Mouse (Mus musculus) CD4-positive, CD25-positive, alpha-beta regulatory T cell, adult 2 months (primary cell): ENCODE measurements around the gene Zkscan6.

Source experiments
- DNase-seq: peaks from one replicate; pipeline ENCODE4 v3.0.0-alpha.2; 2012; ENCODE audit warnings: low read depth, low spot score

Zkscan6 gene

GRCm38 (mm10) chr11:65806909-65807504 lies at the start of gene Zkscan6:
TSS of gene Zkscan6 (plus strand) at chr11:65807175.
- DNase-seq, result peak; percentile 95

GRCm38 (mm10) chr11:65759350-65759749 lies 47.6 kb upstream of the Zkscan6 start:
- no peak for DNase-seq

GRCm38 (mm10) chr11:65760912-65761311 lies 46.1 kb upstream of the Zkscan6 start:
- no peak for DNase-seq

DNA sequence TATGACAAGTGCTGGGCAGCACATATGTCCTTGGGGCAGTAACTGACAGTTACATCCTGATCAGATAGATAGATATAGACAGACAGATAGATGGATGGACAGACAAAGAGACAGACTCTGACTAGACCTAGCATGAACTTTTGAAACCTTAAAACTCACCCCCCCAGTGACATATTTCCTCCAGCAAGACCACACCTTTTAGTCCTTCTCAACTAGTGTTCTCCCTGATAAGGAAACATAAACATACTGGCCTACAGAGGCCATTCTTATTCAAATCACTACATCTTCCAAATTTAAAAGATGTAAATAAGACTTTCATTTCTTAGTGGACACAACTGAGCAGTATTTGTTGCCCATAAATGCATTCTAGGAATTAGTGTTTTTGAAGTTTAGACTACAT lies 38.5 kb upstream of the Zkscan6 start:
- DNase-seq, result no peak

DNA sequence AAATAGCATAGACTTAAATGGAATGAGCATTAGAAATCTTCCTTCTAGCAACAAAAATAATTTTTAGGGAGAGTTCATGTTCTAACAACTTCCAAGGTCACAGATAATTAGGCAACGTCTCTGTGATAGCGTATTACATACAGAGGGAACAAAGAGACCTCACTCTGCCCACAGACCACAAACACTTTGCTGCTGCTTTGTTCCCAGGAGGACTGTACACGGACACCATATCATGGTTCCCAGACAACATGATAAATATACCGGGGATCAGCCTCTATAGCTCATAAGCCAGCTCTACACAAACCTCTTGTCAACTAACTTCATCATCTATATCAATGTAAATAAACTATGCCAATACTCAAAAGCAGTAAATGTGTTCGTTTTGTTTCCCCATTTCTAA lies 37.0 kb upstream of the Zkscan6 start:
- DNase-seq, result no peak

DNA sequence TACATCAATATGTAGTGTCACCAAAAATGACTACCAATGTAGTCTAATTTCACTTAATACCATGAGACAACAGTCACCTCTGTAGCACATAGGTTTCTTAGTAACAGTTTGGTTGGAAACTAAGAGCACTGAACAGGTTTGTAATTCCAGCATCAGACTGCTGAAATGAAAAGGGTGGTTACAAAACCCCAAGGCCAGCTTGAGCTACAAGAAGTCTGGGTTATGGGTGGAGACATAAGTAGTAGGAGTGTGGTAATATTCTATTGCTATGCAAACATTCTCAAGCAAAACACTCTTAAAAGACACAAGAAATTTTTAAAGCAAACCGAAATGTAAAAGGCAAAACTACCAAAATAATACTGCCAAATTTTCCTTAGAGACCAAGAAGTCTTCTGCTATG lies 35.4 kb upstream of the Zkscan6 start:
- no peak for DNase-seq

DNA sequence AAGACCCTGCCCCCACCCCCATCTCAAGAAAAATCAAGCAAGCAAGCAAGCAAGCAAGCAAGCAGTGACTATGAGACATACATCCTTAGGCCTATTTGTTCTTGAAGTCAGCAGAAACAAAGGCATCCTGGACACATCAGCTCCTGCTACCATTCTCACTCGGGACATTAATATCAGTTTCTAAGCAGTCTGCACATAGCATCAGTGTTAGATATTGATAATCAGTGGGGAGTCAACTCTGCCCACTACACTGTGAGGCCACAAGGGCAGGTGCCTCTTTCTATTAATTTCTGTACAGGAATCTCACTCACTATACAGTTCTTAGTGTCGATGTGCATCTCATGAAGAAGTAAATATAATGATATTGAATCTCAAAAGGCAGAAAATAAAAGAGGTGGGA lies 33.4 kb upstream of the Zkscan6 start:
- DNase-seq, result no peak

- no peak for DNase-seq
Observed at GRCm38 (mm10) chr11:65773946-65774656, 32.9 kb upstream of the Zkscan6 start.

DNA sequence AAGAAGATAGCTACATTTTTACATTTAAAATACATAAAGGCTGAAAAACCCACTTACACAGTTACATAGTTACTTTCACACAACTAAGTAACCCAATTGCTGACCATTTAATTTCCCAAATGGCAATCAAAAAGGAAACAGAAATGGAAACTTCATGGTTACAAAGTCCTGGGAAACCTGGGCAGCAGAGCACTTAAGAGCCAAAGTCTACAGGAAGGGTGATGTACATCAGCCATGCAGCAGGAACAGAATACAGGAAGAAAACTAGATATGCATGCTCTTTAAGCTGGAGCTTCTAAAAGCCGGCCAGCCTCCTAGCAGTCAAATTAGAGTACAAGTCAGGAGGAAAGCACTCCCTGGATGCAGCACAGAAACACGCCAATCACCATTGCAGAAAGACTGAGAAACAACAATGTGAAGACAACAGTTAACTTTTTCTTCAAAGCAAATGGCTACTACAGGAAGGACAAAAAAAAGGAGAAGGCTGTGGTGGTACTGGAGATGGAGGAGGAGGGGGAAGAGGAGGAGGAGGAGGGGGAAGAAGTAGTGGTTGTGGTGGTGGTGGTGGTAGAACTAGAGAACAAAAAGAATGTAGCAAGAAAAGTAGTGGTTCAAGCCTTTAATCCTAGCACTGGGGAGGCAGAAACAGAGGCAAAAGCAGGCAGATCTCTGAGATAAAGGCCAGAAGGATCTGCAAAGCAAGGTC lies 29.9 kb upstream of the Zkscan6 start:
- DNase-seq, result no peak

GRCm38 (mm10) chr11:65777810-65778209 lies 29.2 kb upstream of the Zkscan6 start:
- DNase-seq, result no peak

DNA sequence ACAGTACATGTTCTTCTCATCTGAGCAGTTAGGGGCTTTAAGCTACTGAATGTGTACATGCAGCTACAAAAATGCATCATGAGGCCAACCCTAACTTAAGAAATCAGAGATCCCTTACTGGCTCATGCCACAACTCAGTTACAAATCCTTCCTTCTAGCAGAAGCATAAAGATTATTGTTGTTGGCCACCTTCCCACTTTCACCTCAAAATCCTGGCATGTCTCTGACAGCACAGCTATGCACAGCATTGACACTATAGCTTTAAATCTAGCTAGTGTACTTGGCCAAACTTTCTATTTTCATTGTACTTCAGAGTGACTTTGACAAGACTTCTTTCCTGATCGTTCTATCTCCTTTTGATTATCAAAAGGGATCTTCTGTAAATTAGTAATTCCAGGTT lies 27.9 kb upstream of the Zkscan6 start:
- DNase-seq, result no peak

- DNase-seq, result no peak
Observed at GRCm38 (mm10) chr11:65779578-65779977, 27.4 kb upstream of the Zkscan6 start.

GRCm38 (mm10) chr11:65781596-65781995 lies 25.4 kb upstream of the Zkscan6 start:
- DNase-seq, result no peak

DNA sequence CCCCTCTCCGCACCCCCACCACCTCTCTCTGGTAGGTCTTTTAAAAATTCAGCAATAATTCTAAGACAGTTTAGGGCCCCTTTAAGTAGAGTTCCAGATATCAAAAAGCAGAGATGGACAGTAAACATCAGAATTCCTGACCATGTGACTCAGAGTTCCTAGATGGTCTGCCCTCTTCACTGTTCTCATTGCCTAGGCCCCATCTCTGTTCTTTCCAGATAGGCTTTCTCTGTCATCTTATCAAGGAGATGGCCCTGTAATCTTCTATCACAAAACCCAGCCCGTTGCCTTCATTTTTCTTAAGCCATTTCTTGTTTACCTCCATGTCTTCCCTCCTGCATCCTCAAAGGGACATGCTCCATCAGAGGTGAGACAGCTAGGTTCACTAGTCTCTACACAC lies 20.8 kb upstream of the Zkscan6 start:
- no peak for DNase-seq

GRCm38 (mm10) chr11:65787421-65788151 lies 19.4 kb upstream of the Zkscan6 start:
- no peak for DNase-seq

- peak; percentile 98 for DNase-seq
Observed at GRCm38 (mm10) chr11:65788154-65788553, 18.8 kb upstream of the Zkscan6 start, which contains the start of gene Map2k4. TSS of gene Map2k4 (minus strand) at chr11:65788297.

DNA sequence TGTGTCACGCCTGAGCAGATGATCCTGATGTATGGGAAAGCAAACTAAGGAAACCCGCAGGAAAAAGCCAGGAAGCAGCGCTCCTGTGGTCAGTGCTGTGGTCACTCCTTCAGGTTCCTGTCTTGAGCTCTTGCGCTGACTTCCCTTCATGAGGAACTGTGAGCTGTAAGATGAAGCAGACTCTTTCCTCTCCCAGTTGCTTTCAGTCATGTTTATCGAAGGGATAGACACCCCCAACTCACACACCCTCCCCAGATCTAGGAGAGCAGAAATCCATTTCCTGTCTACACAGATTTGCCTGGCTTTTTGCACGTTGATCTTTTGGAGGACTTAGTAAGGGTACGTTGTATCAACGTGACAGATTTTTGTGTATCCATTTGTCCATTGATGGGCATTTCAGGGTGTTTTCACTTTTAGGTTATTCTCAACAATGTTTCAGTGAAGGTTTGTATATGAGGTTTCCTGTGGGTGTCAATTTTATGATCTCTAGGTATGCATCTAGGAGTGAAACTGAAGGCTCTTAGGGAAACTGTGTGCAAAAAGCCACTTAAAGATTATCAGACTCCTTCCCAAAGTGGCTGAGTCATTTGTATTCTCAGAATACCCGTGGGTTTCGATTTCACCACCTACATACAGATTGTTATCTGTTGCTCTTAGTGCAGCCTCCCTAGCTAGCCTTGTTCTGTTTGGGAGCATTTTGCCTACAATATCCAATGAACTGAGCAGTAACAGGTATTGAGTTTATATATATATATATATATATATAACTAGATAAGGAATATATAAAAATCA lies 12.4 kb upstream of the Zkscan6 start:
- DNase-seq, result peak; percentile 66

DNA sequence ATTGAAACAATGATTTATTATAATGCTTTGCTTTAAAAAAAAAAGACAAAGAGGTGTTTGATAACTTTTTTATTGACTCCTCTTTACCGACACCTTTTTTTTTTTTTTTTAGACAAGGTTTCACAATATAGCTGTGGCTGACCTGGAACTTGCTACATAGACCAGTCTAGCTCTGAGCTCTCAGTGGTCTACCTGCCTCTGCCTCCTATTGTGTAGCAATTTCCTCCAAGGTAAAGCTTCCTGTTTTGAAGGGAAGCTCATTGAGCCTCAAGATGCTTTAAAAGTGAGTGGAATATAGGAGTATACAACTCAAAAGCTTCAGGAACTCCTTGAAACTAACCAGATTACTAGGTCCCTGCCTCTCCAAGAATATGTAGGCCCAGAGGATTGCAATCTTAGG lies 11.1 kb upstream of the Zkscan6 start:
- DNase-seq, result no peak

GRCm38 (mm10) chr11:65801899-65802298 lies 5.1 kb upstream of the Zkscan6 start:
- DNase-seq, result no peak

GRCm38 (mm10) chr11:65806321-65806904 lies 562 bp upstream of the Zkscan6 start:
- peak; percentile 75 for DNase-seq

GRCm38 (mm10) chr11:65807601-65808000 lies 626 bp downstream of the Zkscan6 start:
- DNase-seq, result no peak
